Mouse (Mus musculus) brown adipose tissue, adult 24 weeks (tissue): ENCODE results near the gene Cdk8. TPM values are rescaled to one million over a fixed set of nuclear protein-coding genes. Genes with fewer than 3 reads are reported as not detected.

Source experiments
- H3K27ac ChIP-seq: fragments of 200-500 bp; replicated peaks from 2 replicates; pipeline ENCODE4 v1.5.1; 2012; ENCODE audit warnings: low read depth, mild to moderate bottlenecking, low read length
- H3K4me1 ChIP-seq: fragments of 200-500 bp; 2 replicates; pipeline ENCODE4 v1.6.1; 2012; ENCODE audit warnings: low read length, mixed read lengths; ENCODE audit not compliant: control insufficient read depth, insufficient read depth, insufficient read length
- H3K4me3 ChIP-seq: fragments of 200-500 bp; 2 replicates; pipeline ENCODE4 v1.5.1; 2012; ENCODE audit warnings: low read depth, mild to moderate bottlenecking, low read length, moderate library complexity; ENCODE audit not compliant: insufficient read depth
- polyA plus RNA-seq: library from polyadenylated mRNA; stranded (reverse); fragments of >200 nt; gene quantifications from 2 replicates; pipeline ENCODE4 v1.2.4, GENCODE M21; 2012; ENCODE audit not compliant: missing spikeins, insufficient read depth, insufficient read length

The Cdk8 gene
- polyA plus RNA-seq, 1 experiment: 17.8 TPM

DNA sequence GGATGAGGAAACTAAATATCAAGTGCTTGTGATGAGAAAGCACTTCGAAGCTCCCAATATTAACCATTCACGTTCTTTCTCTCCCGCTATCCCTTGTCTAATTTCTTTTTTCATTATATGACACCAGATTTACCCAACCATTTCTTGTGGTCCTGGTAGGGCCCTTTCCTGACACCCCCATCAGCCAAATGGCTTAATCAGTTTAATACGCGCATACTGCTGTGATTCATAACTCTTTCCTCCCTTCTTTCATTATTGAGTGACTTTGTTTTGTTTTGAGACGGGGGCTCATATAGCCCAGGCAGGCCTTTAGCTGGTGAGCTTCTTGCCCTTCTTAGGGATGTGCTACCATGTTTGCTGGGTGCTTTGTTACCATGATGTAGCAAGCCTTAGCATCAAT lies 9.3 kb upstream of the Cdk8 start:
- peak overlapping the region; percentile 84 for H3K4me3 ChIP-seq
- H3K4me1 ChIP-seq: peaks cover 2% of the 10 kb centered on the region; the same call in 1 of the 2 replicates
- H3K27ac ChIP-seq: peak overlapping the region; percentile 95

GRCm38 (mm10) chr5:146223786-146224185 lies 7.2 kb upstream of the Cdk8 start:
- Histone ChIP-seq H3K4me3 (no peak overlapping the region), H3K27ac (no peak overlapping the region), H3K4me1 (peaks cover 2% of the 10 kb centered on the region; the same call in 1 of the 2 replicates)

DNA sequence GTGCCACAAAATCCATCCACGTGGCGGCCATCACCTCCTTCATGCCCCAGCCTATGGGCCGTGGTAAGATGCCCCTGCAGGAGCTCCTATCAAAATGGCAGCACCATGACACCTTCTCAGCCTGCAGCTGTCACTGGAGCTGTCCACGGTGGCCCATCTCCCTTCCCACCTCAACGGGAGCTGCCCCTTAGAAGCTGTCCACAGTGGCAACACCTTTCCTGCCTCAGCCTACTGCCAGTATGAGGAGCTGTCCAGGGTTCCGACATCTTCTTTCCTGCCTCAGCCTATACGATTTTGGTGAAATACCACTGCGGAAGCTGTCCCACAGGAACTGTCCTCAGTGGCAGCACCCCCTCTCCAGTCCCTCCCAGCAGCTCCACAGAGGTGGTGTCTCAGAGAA lies 3.5 kb upstream of the Cdk8 start:
- Histone ChIP-seq H3K4me1 (no peaks in the 10 kb centered on the region), H3K27ac (no peak overlapping the region), H3K4me3 (no peak overlapping the region)

- no peak overlapping the region for H3K27ac ChIP-seq
- no peaks in the 10 kb centered on the region for H3K4me1 ChIP-seq
- no peak overlapping the region for H3K4me3 ChIP-seq
These were observed 970 bp upstream of the Cdk8 start for GRCm38 (mm10) chr5:146229869-146230650.

DNA sequence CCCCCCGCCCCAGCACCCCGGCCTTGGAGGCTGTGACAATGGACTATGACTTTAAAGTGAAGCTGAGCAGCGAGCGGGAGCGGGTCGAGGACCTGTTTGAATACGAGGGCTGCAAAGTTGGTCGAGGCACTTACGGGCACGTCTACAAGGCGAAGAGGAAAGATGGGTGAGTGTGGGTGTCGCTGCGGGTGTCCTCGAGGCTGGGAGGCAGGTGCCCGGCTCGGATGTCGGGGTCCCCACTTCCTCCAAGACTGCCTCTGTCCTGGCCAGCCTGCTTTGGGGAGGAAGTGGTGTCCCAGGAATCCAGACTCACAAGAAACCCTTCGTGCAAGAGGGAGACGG lies 596 bp downstream of the Cdk8 start:
- peak overlapping the region; percentile 34; the same call in 1 of the 2 replicates for H3K27ac ChIP-seq

GRCm38 (mm10) chr5:146232056-146232675 lies 1.1 kb downstream of the Cdk8 start:
- H3K4me3 ChIP-seq: peak overlapping the region; percentile 57
- H3K4me1 ChIP-seq: peaks cover 4% of the 10 kb centered on the region; the same call in 1 of the 2 replicates
- no peak overlapping the region for H3K27ac ChIP-seq

More for the DNA sequence above, 596 bp downstream of the Cdk8 start:
- H3K4me3 ChIP-seq: peak overlapping the region; percentile 57
- H3K4me1 ChIP-seq: peaks cover 2% of the 10 kb centered on the region; the same call in 1 of the 2 replicates

DNA sequence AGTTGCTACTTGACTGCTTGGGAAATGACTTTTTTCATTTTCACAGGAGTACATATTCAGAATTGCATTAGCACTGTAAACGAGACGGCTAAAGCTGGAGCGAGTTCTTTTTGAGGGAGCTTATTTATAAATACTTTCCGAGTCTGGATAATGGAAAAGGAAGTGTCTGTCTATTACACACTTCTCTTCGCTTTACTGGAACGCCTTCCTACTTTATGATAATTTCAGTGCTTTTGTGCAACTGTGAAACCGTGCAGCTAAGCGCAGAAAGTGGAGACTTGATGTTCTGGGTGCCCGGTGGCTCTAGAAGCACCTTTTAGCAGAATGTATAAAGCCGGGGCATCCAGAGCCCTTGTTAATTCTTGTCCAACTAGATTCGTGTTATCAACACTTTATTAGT lies 1.8 kb downstream of the Cdk8 start:
- peaks cover 5% of the 10 kb centered on the region; the same call in 1 of the 2 replicates for H3K4me1 ChIP-seq
- H3K4me3 ChIP-seq: peak overlapping the region; percentile 21; the same call in 1 of the 2 replicates
- H3K27ac ChIP-seq: no peak overlapping the region

GRCm38 (mm10) chr5:146234336-146234735 lies 3.3 kb downstream of the Cdk8 start:
- Histone ChIP-seq H3K4me3 (no peak overlapping the region), H3K27ac (no peak overlapping the region), H3K4me1 (peaks cover 5% of the 10 kb centered on the region; the same call in 1 of the 2 replicates)

DNA sequence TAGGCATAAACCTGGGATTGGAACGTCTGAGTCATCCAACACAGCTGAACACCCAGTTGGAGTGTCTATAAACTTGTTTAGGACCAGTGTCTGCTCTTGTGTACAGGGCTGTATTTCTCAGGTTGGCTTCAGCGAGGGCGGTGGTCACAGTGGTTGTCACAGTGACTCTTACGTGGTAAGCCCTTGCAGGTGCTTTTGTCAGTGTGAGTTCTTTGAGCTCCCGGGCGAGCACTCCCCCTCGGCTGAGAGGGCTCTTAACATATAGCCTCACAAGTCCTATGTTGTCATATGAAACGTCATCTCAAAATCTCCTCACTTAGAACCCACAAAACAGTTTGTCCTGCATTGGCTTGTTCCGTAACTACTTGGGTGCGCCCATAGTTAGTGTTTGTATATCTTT lies 7.2 kb downstream of the Cdk8 start:
- Histone ChIP-seq H3K4me1 (peaks cover 8% of the 10 kb centered on the region; the same call in 1 of the 2 replicates), H3K27ac (no peak overlapping the region), H3K4me3 (no peak overlapping the region)

DNA sequence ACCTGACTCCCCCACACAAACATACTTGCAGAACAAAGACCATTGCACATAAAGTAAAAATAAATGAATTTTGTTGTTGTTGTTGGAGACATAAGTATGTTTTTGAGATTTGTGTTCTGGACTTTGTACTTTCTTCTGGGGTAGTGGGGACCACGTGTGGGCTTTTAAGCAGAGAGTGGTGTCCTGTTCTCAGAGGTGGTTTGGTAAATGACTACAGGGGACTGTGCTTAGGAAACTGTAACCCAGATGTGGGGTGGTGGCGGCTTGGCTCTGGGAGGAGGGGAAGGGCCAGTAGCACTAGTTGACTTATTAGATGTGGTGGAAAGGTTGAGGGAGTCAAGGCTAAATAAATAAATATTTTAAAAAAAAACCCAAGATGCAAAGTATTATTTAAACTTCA lies 9.7 kb downstream of the Cdk8 start:
- Histone ChIP-seq H3K27ac (no peak overlapping the region), H3K4me3 (no peak overlapping the region), H3K4me1 (peaks cover 6% of the 10 kb centered on the region; the same call in 1 of the 2 replicates)

DNA sequence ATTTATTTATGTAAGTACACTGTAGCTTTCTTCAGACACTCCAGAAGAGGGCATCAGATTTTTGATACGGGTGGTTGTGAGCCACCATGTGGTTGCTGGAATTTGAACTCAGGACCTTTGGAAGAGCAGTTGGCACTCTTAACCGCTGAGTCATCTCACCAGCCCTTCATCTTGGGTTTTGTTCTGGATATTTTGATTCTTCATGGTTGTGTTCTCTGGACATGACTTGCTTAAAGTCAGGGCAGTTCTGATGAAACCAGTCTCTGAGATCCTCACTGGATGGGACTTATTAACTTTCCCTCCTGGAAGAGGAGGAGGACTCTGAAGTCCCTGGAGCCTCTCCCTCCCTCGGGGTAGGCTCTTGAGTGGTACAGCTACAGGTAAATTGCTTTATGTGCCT lies 10.2 kb downstream of the Cdk8 start:
- Histone ChIP-seq H3K4me3 (no peak overlapping the region), H3K4me1 (peaks cover 8% of the 10 kb centered on the region), H3K27ac (no peak overlapping the region)

DNA sequence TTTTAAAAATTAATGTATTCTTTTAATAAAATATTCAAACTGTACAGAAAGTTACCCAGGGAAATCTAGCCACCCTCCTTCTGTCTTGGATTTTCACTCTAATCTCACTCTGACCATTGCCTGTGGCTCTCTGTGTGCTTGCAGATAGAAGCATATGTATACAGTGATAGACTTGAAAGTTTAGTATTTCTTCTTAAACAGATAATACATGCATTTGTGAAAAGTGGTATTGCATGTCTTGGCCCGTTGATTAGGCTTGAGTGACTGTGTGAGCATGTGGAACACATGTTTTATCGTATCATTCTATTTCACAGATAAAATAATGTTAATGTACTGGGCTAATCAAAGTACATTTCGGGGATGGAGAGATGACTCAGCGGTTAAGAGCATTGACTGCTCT lies 14.2 kb downstream of the Cdk8 start:
- Histone ChIP-seq H3K27ac (no peak overlapping the region), H3K4me3 (no peak overlapping the region), H3K4me1 (peaks cover 14% of the 10 kb centered on the region)

- Histone ChIP-seq H3K4me3 (no peak overlapping the region), H3K27ac (no peak overlapping the region), H3K4me1 (peaks cover 14% of the 10 kb centered on the region)
These were observed 14.8 kb downstream of the Cdk8 start for GRCm38 (mm10) chr5:146245646-146246370.

GRCm38 (mm10) chr5:146246386-146246785 lies 15.4 kb downstream of the Cdk8 start:
- peaks cover 14% of the 10 kb centered on the region for H3K4me1 ChIP-seq
- H3K27ac ChIP-seq: no peak overlapping the region
- no peak overlapping the region for H3K4me3 ChIP-seq

- Histone ChIP-seq H3K27ac (no peak overlapping the region), H3K4me3 (no peak overlapping the region), H3K4me1 (peaks cover 14% of the 10 kb centered on the region)
These were observed 16.7 kb downstream of the Cdk8 start for GRCm38 (mm10) chr5:146247709-146248108.
